Mouse (Mus musculus) ES-E14 (cell line): ENCODE measurements at regions not wholly inside any gene's neighbourhood (a gene's known extent, or its start where the extent isn't known, plus 50 kb on each side); places are given as distances from the start of the nearest gene placed in this dataset.
"Not testable (repeated sequence)": the region's sequence is repeated elsewhere in the genome, so short reads cannot be mapped to it uniquely, and the experiment has no call there.

Source experiments
- CHD2 ChIP-seq: IDR thresholded peaks from 2 replicates; pipeline ENCODE4 v1.6.1; 2014; ENCODE audit warnings: mild to moderate bottlenecking, low read depth, low read length, inconsistent platforms
- HCFC1 ChIP-seq: IDR thresholded peaks from 2 replicates; pipeline ENCODE4 v1.6.1; 2012; ENCODE audit warnings: low read length, inconsistent platforms, borderline replicate concordance; ENCODE audit not compliant: insufficient read depth
- MAFK ChIP-seq: IDR thresholded peaks from 2 replicates; pipeline ENCODE4 v1.6.1; 2014; ENCODE audit warnings: mild to moderate bottlenecking, low read depth, low read length, inconsistent platforms; ENCODE audit not compliant: insufficient read depth
- ZC3H11A ChIP-seq: IDR thresholded peaks from 2 replicates; pipeline ENCODE4 v1.6.1; 2012; ENCODE audit warnings: low read depth, mild to moderate bottlenecking, inconsistent platforms, low read length, borderline replicate concordance
- ZNF384 ChIP-seq: IDR thresholded peaks from 2 replicates; pipeline ENCODE4 v1.6.1; 2012; ENCODE audit warnings: low read depth, low read length, inconsistent platforms

DNA sequence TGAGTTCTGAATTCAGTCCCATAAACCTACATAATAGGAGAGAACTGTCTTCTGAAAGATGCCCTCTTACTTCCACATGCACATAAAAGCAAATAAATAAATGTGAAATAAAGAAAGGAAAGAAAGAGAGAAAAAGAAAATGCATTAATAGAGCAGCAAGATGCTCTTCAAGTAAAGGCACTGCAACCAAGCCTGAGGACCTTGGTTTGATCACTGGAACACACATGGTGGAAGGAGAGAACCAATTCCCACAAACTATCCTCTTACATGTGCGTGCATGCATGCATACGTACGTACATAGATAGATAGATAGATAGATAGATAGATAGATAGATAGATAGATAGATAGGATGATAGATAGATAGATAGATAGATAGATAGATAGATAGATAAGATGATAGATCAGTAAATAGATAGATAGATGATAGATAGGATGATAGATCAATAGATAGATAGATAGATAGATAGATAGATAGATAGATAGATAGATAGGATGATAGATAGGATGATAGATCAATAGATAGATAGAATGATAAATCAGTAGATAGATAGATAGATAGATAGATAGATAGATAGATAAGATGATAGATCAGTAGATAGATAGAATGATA, 83.5 kb upstream of the Rbbp6 start:
- not testable (repeated sequence) for TF ChIP-seq ZC3H11A, ZNF384, MAFK, HCFC1, CHD2
